Mouse (Mus musculus) bone marrow, adult 2 months (tissue): ENCODE measurements around the gene Tmem117.

Experiments
- CTCF ChIP-seq: fragments of 200-500 bp; IDR thresholded peaks from 2 replicates; pipeline ENCODE4 v1.5.1; 2011; ENCODE audit warnings: low read length, control low read depth; ENCODE audit not compliant: control insufficient read depth, insufficient read depth
- POLR2A ChIP-seq: fragments of 200-500 bp; IDR thresholded peaks from 2 replicates; pipeline ENCODE4 v1.6.1; 2011; ENCODE audit warnings: low read depth, mild to moderate bottlenecking, control low read depth, low read length, borderline replicate concordance; ENCODE audit not compliant: control insufficient read depth

DNA sequence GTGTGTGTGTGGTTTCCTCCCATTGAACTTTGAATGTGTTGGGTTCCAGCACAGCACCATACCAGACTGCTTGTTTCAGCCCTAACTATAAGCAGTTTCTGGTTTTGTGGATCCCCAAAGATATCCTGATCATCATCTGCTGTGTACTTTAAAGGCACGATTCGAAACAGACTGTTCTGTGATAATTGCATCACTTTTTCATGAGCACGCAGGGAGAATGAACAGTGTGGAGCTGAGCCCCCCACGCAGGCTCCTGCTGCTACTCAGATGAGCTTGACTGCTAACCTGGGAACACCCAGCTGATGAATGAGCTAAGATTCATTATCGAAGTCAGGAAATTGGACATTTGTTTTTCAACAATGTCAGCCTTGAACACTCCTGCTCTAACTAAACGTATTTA, 230.6 kb downstream of the Tmem117 start:
- TF ChIP-seq CTCF (no peak), POLR2A (no peak)
